Mouse (Mus musculus): Measurements from ENCODE around the gene Mansc1.
A peak's percentile ranks its signal among the peaks of the same experiment; 100 is the strongest.

Gene Mansc1

GRCm38 (mm10) chr6:134597651-134598229, 34.5 kb downstream of the Mansc1 start:
- no peak for DNase-seq (ENCODE audit: low read depth)

- no peak for DNase-seq (ENCODE audit: low read depth)
These were observed 37.5 kb downstream of the Mansc1 start for GRCm38 (mm10) chr6:134594569-134595442.

- no peak for DNase-seq (ENCODE audit: low read depth)
These were observed 40.7 kb downstream of the Mansc1 start for GRCm38 (mm10) chr6:134591614-134592013.

- no peak for DNase-seq (ENCODE audit: low read depth)
These were observed 46.0 kb downstream of the Mansc1 start for GRCm38 (mm10) chr6:134586241-134586640.

- DNase-seq (ENCODE audit: low read depth) = no peak
These were observed 47.7 kb downstream of the Mansc1 start for GRCm38 (mm10) chr6:134584616-134585015.

GRCm38 (mm10) chr6:134582110-134582509, 50.2 kb downstream of the Mansc1 start:
- DNase-seq (ENCODE audit: low read depth) = no peak

GRCm38 (mm10) chr6:134579506-134579905, 52.8 kb downstream of the Mansc1 start:
- no peak for DNase-seq (ENCODE audit: low read depth)

- no peak for DNase-seq (ENCODE audit: low read depth)
These were observed 54.2 kb downstream of the Mansc1 start for GRCm38 (mm10) chr6:134578039-134578438.

- DNase-seq (ENCODE audit: low read depth) = no peak
These were observed 57.0 kb downstream of the Mansc1 start for GRCm38 (mm10) chr6:134575288-134575741.

GRCm38 (mm10) chr6:134567986-134568556, 64.2 kb downstream of the Mansc1 start:
- DNase-seq (ENCODE audit: low read depth) = no peak

- DNase-seq (ENCODE audit: low read depth) = peak; percentile 90
These were observed 65.3 kb downstream of the Mansc1 start, which contains the start of gene Lrp6 for GRCm38 (mm10) chr6:134566818-134567485. Gene Lrp6 (minus strand): TSS chr6:134566965.

- no peak for DNase-seq (ENCODE audit: low read depth)
These were observed 66.0 kb downstream of the Mansc1 start for GRCm38 (mm10) chr6:134566248-134566817.

GRCm38 (mm10) chr6:134565606-134566247, 66.6 kb downstream of the Mansc1 start:
- DNase-seq (ENCODE audit: low read depth) = peak; percentile 45

- DNase-seq (ENCODE audit: low read depth) = no peak
These were observed 67.7 kb downstream of the Mansc1 start for GRCm38 (mm10) chr6:134564539-134564938.

GRCm38 (mm10) chr6:134559635-134560034, 72.7 kb downstream of the Mansc1 start:
- no peak for DNase-seq (ENCODE audit: low read depth)
